In the genomic region with DNA sequence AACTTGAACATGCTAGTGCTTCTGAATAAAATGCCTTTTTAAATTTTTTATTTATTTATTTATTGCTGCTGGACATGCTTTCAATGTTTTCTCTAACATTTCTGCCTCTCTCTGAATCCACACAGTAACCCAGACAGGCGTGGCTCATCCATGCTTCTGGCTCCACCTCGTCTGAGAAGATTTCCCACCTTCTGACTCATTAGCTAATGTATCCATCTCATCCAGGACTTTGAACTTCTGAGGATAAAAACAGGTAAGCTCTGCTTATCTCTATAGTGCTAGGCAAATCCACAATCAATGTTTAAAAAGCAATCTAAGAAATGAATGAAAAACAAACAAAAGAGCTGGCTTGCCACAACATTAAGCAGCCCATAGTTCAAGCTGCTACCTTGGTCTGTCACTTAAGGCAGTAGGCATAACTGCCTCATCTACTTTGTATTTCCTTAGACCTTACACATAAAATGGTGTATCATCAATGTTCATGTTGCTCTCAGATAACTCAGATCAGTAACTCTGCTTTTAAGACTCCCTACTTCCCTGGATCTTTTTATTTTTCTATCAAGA, we compare ENCODE assay signal across 24 mouse cellular contexts.
A peak's percentile ranks its signal among the peaks of the same experiment; 100 is the strongest.
DNase-seq lines count a peak whose midpoint lies in the region; ATAC-seq and TF ChIP-seq lines count a peak whose summit lies in the region.
"Had no signal": no experiment of that assay in that cellular context is flagged by ENCODE, and none has a peak within 500 bp of the region (broad histone marks: within the 10 kb centered on the region; RNA-seq: fewer than 3 reads in every experiment).

No protein-coding gene starts in this region.

- 42% methylated on average over 2 of the region's 2 CpGs for WGBS in liver, adult 2 months
- 61% methylated on average over 2 of the region's 2 CpGs for WGBS in liver, postnatal 0 days (ENCODE audit: insufficient replicate concordance)
- WGBS in intestine, postnatal 0 days = 40% methylated on average over 2 of the region's 2 CpGs
- 70% methylated on average over 2 of the region's 2 CpGs for WGBS in stomach, embryonic 14.5 days
- WGBS in stomach, postnatal 0 days = 58% methylated on average over 2 of the region's 2 CpGs

- TF ChIP-seq POLR2A in liver, adult 2 months (IDR thresholded peaks at IDR 0.05; ENCODE audit: extremely low read depth, insufficient read depth, low read length) = no peak

- H3K4me2 ChIP-seq in liver, postnatal 0 days (ENCODE audit: low read depth, low read length) = no peak overlapping the region
- no peak overlapping the region for H3K4me2 ChIP-seq in intestine, postnatal 0 days (replicated peaks; ENCODE audit: low read depth)
- H3K4me2 ChIP-seq in stomach, embryonic 14.5 days (replicated peaks; ENCODE audit: low read depth, low read length) = no peak overlapping the region
- no peak overlapping the region for H3K4me2 ChIP-seq in stomach, postnatal 0 days (replicated peaks; ENCODE audit: low read depth)
- H3K4me2 ChIP-seq: embryonic facial prominence, embryonic 12.5 days; embryonic facial prominence, embryonic 15.5 days; heart, embryonic 13.5 days; hindbrain, embryonic 12.5 days; hindbrain, embryonic 15.5 days had no signal

- TF ChIP-seq CTCF in liver, adult 2 months (IDR thresholded peaks at IDR 0.05; ENCODE audit: low read depth, low read length) = no peak
- TF ChIP-seq CTCF in liver, postnatal 0 days (IDR thresholded peaks at IDR 0.05; ENCODE audit: low read depth) = no peak
- TF ChIP-seq CTCF in intestine, postnatal 0 days (IDR thresholded peaks at IDR 0.05; ENCODE audit: low read depth) = no peak
- TF ChIP-seq CTCF in stomach, postnatal 0 days (IDR thresholded peaks at IDR 0.05; ENCODE audit: low read depth) = no peak

- H3K4me3 ChIP-seq in liver, adult 2 months (ENCODE audit: insufficient read depth, low read depth, low read length) = no peak overlapping the region
- no peak overlapping the region for H3K4me3 ChIP-seq in liver, postnatal 0 days (ENCODE audit: low read depth, low read length)
- no peak overlapping the region for H3K4me3 ChIP-seq in intestine, postnatal 0 days (ENCODE audit: low read depth, low read length)
- H3K4me3 ChIP-seq in stomach, embryonic 14.5 days (ENCODE audit: low read depth, low read length) = no peak overlapping the region
- no peak overlapping the region for H3K4me3 ChIP-seq in stomach, postnatal 0 days (ENCODE audit: low read depth, low read length)
- H3K4me3 ChIP-seq: embryonic facial prominence, embryonic 12.5 days; embryonic facial prominence, embryonic 15.5 days; heart, adult 2 months; heart, embryonic 10.5 days; heart, embryonic 13.5 days; hindbrain, embryonic 12.5 days; hindbrain, embryonic 15.5 days had no signal

- no peak for TF ChIP-seq EP300 in liver, postnatal 0 days (IDR thresholded peaks at IDR 0.05; ENCODE audit: low read depth)
- TF ChIP-seq EP300 in stomach, postnatal 0 days (optimal IDR thresholded peaks at IDR 0.05) = no peak

- H3K27ac ChIP-seq in liver, adult 2 months (replicated peaks; ENCODE audit: insufficient read depth, low read depth, low read length) = no peak overlapping the region
- H3K27ac ChIP-seq in liver, postnatal 0 days (ENCODE audit: low read depth) = no peak overlapping the region
- no peak overlapping the region for H3K27ac ChIP-seq in intestine, postnatal 0 days (ENCODE audit: low read depth, low read length)
- H3K27ac ChIP-seq in stomach, embryonic 14.5 days (ENCODE audit: low read length) = no peak overlapping the region
- H3K27ac ChIP-seq in stomach, postnatal 0 days (replicated peaks) = peak overlapping the region; percentile 63
- H3K27ac ChIP-seq: embryonic facial prominence, embryonic 12.5 days; embryonic facial prominence, embryonic 15.5 days; heart, adult 2 months; heart, embryonic 10.5 days; heart, embryonic 13.5 days; hindbrain, embryonic 12.5 days; hindbrain, embryonic 15.5 days had no signal

- H3K79me2 ChIP-seq in liver, adult 2 months (ENCODE audit: control insufficient read depth, insufficient read depth, low read length) = no peaks in the 10 kb centered on the region

- ATAC-seq in liver, postnatal 0 days = no peak
- peak; percentile 97 for ATAC-seq in intestine, postnatal 0 days
- peak; percentile 58; the same call in 1 of the 2 replicates for ATAC-seq in stomach, embryonic 14.5 days (ENCODE audit: insufficient number of reproducible peaks, insufficient read depth, low FRiP score, low read depth)
- peak; percentile 99 for ATAC-seq in stomach, postnatal 0 days (ENCODE audit: low FRiP score, low TSS enrichment)
- no peak for ATAC-seq in frontal cortex, adult (ENCODE audit: low TSS enrichment)
- ATAC-seq: forebrain, embryonic 14.5 days; forebrain, postnatal 0 days had no signal

- DNase-seq in liver, adult 2 months (ENCODE audit: extremely low read depth, low read depth, low spot score) = peak; percentile 24
- DNase-seq in liver, postnatal 0 days = no peak
- peak; percentile 45 for DNase-seq in stomach, postnatal 0 days (ENCODE audit: low spot score)
- DNase-seq in kidney, postnatal 25 days = no peak
- DNase-seq in thymus, postnatal 0 days (ENCODE audit: low spot score) = no peak
- DNase-seq: B cell, adult 2 months; cerebellum, adult 11 months; cerebellum, adult 2 months; cerebellum, adult 9-11 months; cerebellum, postnatal 25 days; forebrain, postnatal 0 days had no signal

- H3K9ac ChIP-seq in liver, adult 2 months (ENCODE audit: low read depth, low read length) = no peak overlapping the region
- H3K9ac ChIP-seq in liver, postnatal 0 days (replicated peaks) = no peak overlapping the region
- H3K9ac ChIP-seq in intestine, postnatal 0 days (ENCODE audit: low read depth, low read length) = no peak overlapping the region
- H3K9ac ChIP-seq in stomach, embryonic 14.5 days (replicated peaks; ENCODE audit: low read depth, low read length) = no peak overlapping the region
- H3K9ac ChIP-seq in stomach, postnatal 0 days (ENCODE audit: low read length) = no peak overlapping the region
- H3K9ac ChIP-seq: embryonic facial prominence, embryonic 12.5 days; embryonic facial prominence, embryonic 15.5 days; forebrain, postnatal 0 days; heart, embryonic 13.5 days; hindbrain, embryonic 12.5 days; hindbrain, embryonic 15.5 days had no signal

- H3K4me1 ChIP-seq in liver, adult 2 months (ENCODE audit: control insufficient read depth, insufficient read depth, low read length) = peaks cover 2% of the 10 kb centered on the region; the same call in 1 of the 2 replicates
- no peaks in the 10 kb centered on the region for H3K4me1 ChIP-seq in liver, postnatal 0 days (ENCODE audit: insufficient read depth)
- no peaks in the 10 kb centered on the region; the same call in 1 of the 2 replicates for H3K4me1 ChIP-seq in intestine, postnatal 0 days (replicated peaks; ENCODE audit: control insufficient read depth, insufficient read depth, low read length)
- no peaks in the 10 kb centered on the region for H3K4me1 ChIP-seq in stomach, embryonic 14.5 days (ENCODE audit: control insufficient read depth, insufficient read depth, low read length)
- no peaks in the 10 kb centered on the region for H3K4me1 ChIP-seq in stomach, postnatal 0 days (replicated peaks; ENCODE audit: control insufficient read depth, insufficient read depth)
- H3K4me1 ChIP-seq: embryonic facial prominence, embryonic 12.5 days; embryonic facial prominence, embryonic 15.5 days; heart, embryonic 10.5 days; hindbrain, embryonic 12.5 days; hindbrain, embryonic 15.5 days had no signal

- H3K9me3 ChIP-seq in liver, postnatal 0 days (ENCODE audit: low read length) = no peaks in the 10 kb centered on the region
- H3K9me3 ChIP-seq in intestine, postnatal 0 days (ENCODE audit: control insufficient read depth) = no peaks in the 10 kb centered on the region
- H3K9me3 ChIP-seq in stomach, embryonic 14.5 days (ENCODE audit: control insufficient read depth, low read depth, low read length) = no peaks in the 10 kb centered on the region
- no peaks in the 10 kb centered on the region for H3K9me3 ChIP-seq in stomach, postnatal 0 days (ENCODE audit: control insufficient read depth, low read length)
- H3K9me3 ChIP-seq: embryonic facial prominence, embryonic 12.5 days; embryonic facial prominence, embryonic 15.5 days; G1E; heart, embryonic 10.5 days; heart, embryonic 13.5 days; hindbrain, embryonic 12.5 days; hindbrain, embryonic 15.5 days had no signal

- H3K36me3 ChIP-seq in liver, adult 2 months (ENCODE audit: control insufficient read depth, insufficient read depth, low read length) = no peaks in the 10 kb centered on the region
- no peaks in the 10 kb centered on the region for H3K36me3 ChIP-seq in liver, postnatal 0 days (replicated peaks; ENCODE audit: insufficient read depth, low read length)
- no peaks in the 10 kb centered on the region for H3K36me3 ChIP-seq in intestine, postnatal 0 days (ENCODE audit: control insufficient read depth, insufficient read depth)
- H3K36me3 ChIP-seq in stomach, embryonic 14.5 days (ENCODE audit: control insufficient read depth, insufficient read depth, low read length) = no peaks in the 10 kb centered on the region
- no peaks in the 10 kb centered on the region for H3K36me3 ChIP-seq in stomach, postnatal 0 days (ENCODE audit: control insufficient read depth, insufficient read depth, low read length)
- H3K36me3 ChIP-seq: embryonic facial prominence, embryonic 12.5 days; embryonic facial prominence, embryonic 15.5 days; G1E; heart, embryonic 10.5 days; heart, embryonic 13.5 days; hindbrain, embryonic 12.5 days; hindbrain, embryonic 15.5 days had no signal

- H3K27me3 ChIP-seq in liver, adult 2 months (ENCODE audit: control insufficient read depth, insufficient read depth, low read length) = 0 out of 2 replicates have a peak, but pooled peaks cover 2% of the 10 kb centered on the region
- no peaks in the 10 kb centered on the region for H3K27me3 ChIP-seq in liver, postnatal 0 days (ENCODE audit: insufficient read depth, low read length)
- H3K27me3 ChIP-seq in intestine, postnatal 0 days (replicated peaks; ENCODE audit: control insufficient read depth, insufficient read depth, low read length) = no peaks in the 10 kb centered on the region
- no peaks in the 10 kb centered on the region for H3K27me3 ChIP-seq in stomach, embryonic 14.5 days (ENCODE audit: control insufficient read depth, insufficient read depth, low read length)
- no peaks in the 10 kb centered on the region for H3K27me3 ChIP-seq in stomach, postnatal 0 days (ENCODE audit: control insufficient read depth, insufficient read depth, low read length)
- H3K27me3 ChIP-seq: CH12.LX; embryonic facial prominence, embryonic 12.5 days; embryonic facial prominence, embryonic 15.5 days; heart, embryonic 13.5 days; hindbrain, embryonic 12.5 days; hindbrain, embryonic 15.5 days had no signal

Comparison
In these comparisons a context has a peak if more than half of its experiments do, and no peak if none do; other contexts are left out.
1. DNase-seq: peak in liver, adult 2 months (single experiment) and stomach, postnatal 0 days (single experiment); none in liver, postnatal 0 days (single experiment), kidney, postnatal 25 days (0 of 2) and thymus, postnatal 0 days (single experiment).
2. ATAC-seq: peak in intestine, postnatal 0 days (single experiment), stomach, embryonic 14.5 days (single experiment) and stomach, postnatal 0 days (single experiment); none in liver, postnatal 0 days (single experiment) and frontal cortex, adult (single experiment).